Mouse (Mus musculus) hindbrain, embryonic 15.5 days (tissue): Measurements from ENCODE around the gene Slc22a4. TPM values are rescaled to one million over a fixed set of nuclear protein-coding genes. Genes with fewer than 3 reads are reported as not detected.

Source experiments
- ATAC-seq: fragments of 200-750 bp; cut with Nextera tagmentation; 2 replicates; pipeline ENCODE4 v1.8.0; 2017; ENCODE audit warnings: low read depth, moderate number of reproducible peaks, moderate TSS enrichment; ENCODE audit not compliant: low FRiP score
- H3K27ac ChIP-seq: fragments of 300-500 bp; sonication (generic); replicated peaks from 2 replicates; pipeline ENCODE4 v1.5.1; 2015; ENCODE audit warnings: mild to moderate bottlenecking, inconsistent platforms
- H3K27me3 ChIP-seq: fragments of 300-500 bp; sonication (generic); 2 replicates; pipeline ENCODE4 v1.6.1; 2015; ENCODE audit warnings: control low read depth, inconsistent platforms
- H3K36me3 ChIP-seq: fragments of 300-500 bp; sonication (generic); 2 replicates; pipeline ENCODE4 v1.6.1; 2015; ENCODE audit warnings: control low read depth, inconsistent platforms
- H3K4me1 ChIP-seq: fragments of 300-500 bp; sonication (generic); replicated peaks from 2 replicates; pipeline ENCODE4 v1.6.1; 2015; ENCODE audit warnings: control low read depth, inconsistent platforms
- H3K4me2 ChIP-seq: fragments of 300-500 bp; sonication (generic); 2 replicates; pipeline ENCODE4 v1.6.1; 2015; ENCODE audit warnings: moderate library complexity, mild to moderate bottlenecking, inconsistent platforms
- H3K4me3 ChIP-seq: fragments of 300-500 bp; sonication (generic); 2 replicates; pipeline ENCODE4 v1.5.1; 2015; ENCODE audit warnings: mild to moderate bottlenecking, inconsistent platforms
- H3K9ac ChIP-seq: fragments of 300-500 bp; sonication (generic); 2 replicates; pipeline ENCODE4 v1.6.1; 2015; ENCODE audit warnings: inconsistent platforms
- H3K9me3 ChIP-seq: fragments of 300-500 bp; sonication (generic); 2 replicates; pipeline ENCODE4 v1.6.1; 2016; ENCODE audit warnings: control low read depth, inconsistent platforms
- WGBS: fragments of 180-500 bp; shearing (Covaris S2); methylation state at CpG from one replicate; pipeline ENCODE4 v1.1.7; 2015; 5-methylcytosine and 5-hydroxymethylcytosine counted together
- polyA plus RNA-seq: library from polyadenylated mRNA; unstranded; fragments of >200 nt; fragmentation: Nextera tagmentation; extraction: Ambion mirVana; gene quantifications from 2 replicates; pipeline ENCODE4 v1.2.1, GENCODE M21; 2015

Slc22a4 gene
- polyA plus RNA-seq, 1 experiment from 2014 or later = 4.4 TPM

GRCm38 (mm10) chr11:54065106-54065914, 37.4 kb upstream of the Slc22a4 start:
- Histone ChIP-seq H3K27me3 (0 out of 2 replicates have a peak, but pooled peaks cover 3% of the 10 kb centered on the region), H3K4me3 (no peak overlapping the region), H3K9ac (no peak overlapping the region), H3K27ac (no peak overlapping the region), H3K36me3 (no peaks in the 10 kb centered on the region), H3K9me3 (no peaks in the 10 kb centered on the region), H3K4me2 (no peak overlapping the region), H3K4me1 (peaks cover 35% of the 10 kb centered on the region)
- no peak for ATAC-seq
- WGBS = 91% methylated on average over 12 of the region's 12 CpGs

DNA sequence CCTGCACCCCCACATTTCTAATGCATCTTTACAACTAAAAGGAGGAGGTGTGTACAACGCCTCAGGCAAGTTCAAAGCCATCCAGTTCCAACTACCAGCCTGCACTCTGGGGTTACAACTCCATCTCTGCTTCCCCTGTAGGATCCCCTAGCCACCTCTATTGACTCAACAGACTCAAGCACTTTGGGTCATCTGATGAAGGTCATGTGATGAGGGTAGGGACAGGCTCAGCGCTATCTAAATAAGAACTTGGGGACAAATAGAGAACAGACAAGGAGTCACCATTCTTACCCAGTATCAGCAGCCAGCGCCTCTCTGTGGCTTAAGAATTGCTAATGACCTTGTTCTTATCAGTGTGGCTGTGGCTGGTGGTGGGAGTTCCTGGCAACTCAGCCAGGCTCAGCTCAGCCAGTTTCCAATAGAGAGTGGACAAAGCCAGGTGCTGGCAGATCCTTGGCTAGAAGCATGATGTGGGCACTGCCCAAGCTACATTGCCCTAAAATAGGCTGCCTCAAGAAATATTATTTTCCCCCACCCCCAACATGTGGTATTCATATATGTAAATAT, 36.6 kb upstream of the Slc22a4 start:
- no peaks in the 10 kb centered on the region for H3K36me3 ChIP-seq
- no peak overlapping the region for H3K4me3 ChIP-seq
- H3K4me2 ChIP-seq = no peak overlapping the region
- H3K9ac ChIP-seq = no peak overlapping the region
- no peak for ATAC-seq
- no peak overlapping the region for H3K27ac ChIP-seq
- peaks cover 39% of the 10 kb centered on the region for H3K4me1 ChIP-seq
- 75% methylated on average over 3 of the region's 3 CpGs for WGBS
- 0 out of 2 replicates have a peak, but pooled peaks cover 3% of the 10 kb centered on the region for H3K27me3 ChIP-seq
- no peaks in the 10 kb centered on the region for H3K9me3 ChIP-seq

DNA sequence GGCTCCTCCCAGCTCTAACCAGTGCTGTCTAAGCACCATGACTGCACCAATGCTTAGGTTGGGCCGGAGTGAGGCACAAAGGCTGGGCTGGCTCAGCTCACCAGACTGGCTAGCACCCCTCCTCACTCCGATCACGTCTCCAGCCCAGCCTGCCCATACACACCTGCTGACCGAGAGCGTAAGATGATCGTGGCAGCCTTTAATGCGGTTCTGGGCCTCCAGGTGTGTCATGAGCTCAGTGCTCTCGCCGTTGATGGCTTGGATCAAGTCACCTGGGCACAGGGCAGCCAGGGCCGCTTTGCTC, 35.5 kb upstream of the Slc22a4 start:
- H3K9ac ChIP-seq = no peak overlapping the region
- H3K4me3 ChIP-seq = no peak overlapping the region
- WGBS = 93% methylated on average over 10 of the region's 10 CpGs
- ATAC-seq = no peak
- 0 out of 2 replicates have a peak, but pooled peaks cover 3% of the 10 kb centered on the region for H3K27me3 ChIP-seq
- H3K36me3 ChIP-seq = no peaks in the 10 kb centered on the region
- no peak overlapping the region for H3K27ac ChIP-seq
- H3K4me1 ChIP-seq = peaks cover 41% of the 10 kb centered on the region
- H3K9me3 ChIP-seq = no peaks in the 10 kb centered on the region
- H3K4me2 ChIP-seq = no peak overlapping the region

DNA sequence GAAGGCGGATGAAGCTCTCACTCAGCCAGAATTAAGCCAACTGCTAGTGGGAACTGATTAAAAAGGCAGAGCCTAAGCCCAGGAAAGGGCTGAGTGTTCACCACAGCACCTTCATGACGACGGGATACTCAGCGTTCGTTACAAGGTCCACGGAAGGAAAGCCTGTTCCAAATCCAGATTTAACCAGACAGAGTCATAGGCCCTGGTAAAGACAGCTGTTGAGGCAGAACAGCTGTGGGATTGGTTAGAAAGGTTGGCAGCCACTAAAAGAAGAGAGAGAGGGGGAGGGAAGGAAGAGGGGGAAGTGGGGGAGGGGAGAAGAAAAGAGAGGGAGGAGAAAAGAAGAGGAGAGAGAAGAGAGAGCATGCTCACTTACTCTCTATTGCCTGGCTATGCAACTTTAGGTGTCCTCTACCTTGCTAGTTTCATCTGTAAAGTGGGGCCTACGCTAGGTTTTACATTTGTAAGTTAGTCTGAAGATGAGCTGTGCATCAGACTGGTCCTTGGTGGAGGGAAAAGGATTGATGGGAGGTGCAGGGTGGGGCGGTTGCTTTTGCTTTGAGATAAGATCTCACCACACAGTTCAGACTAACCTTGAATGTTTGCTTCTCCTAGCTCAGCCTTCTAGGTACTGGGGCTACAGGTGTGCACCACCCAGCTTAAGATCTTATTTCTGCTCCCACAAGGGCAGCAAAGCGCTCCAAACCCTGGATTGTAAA, 35.0 kb upstream of the Slc22a4 start:
- no peak for ATAC-seq
- Histone ChIP-seq H3K27ac (peak overlapping the region; percentile 60), H3K4me1 (peaks cover 42% of the 10 kb centered on the region)

GRCm38 (mm10) chr11:54062086-54062752, 34.3 kb upstream of the Slc22a4 start:
- Histone ChIP-seq H3K36me3 (no peaks in the 10 kb centered on the region), H3K4me3 (no peak overlapping the region), H3K27ac (peak overlapping the region; percentile 60), H3K27me3 (0 out of 2 replicates have a peak, but pooled peaks cover 3% of the 10 kb centered on the region), H3K9ac (no peak overlapping the region), H3K4me2 (no peak overlapping the region), H3K4me1 (peaks cover 42% of the 10 kb centered on the region), H3K9me3 (no peaks in the 10 kb centered on the region)
- WGBS = 58% methylated on average over 12 of the region's 12 CpGs
- no peak for ATAC-seq

More for the DNA sequence above, 35.0 kb upstream of the Slc22a4 start:
- no peaks in the 10 kb centered on the region for H3K36me3 ChIP-seq
- H3K4me3 ChIP-seq = no peak overlapping the region
- 0 out of 2 replicates have a peak, but pooled peaks cover 3% of the 10 kb centered on the region for H3K27me3 ChIP-seq
- H3K9me3 ChIP-seq = no peaks in the 10 kb centered on the region
- WGBS = 79% methylated on average over 9 of the region's 9 CpGs
- no peak overlapping the region for H3K9ac ChIP-seq
- no peak overlapping the region for H3K4me2 ChIP-seq

- H3K9ac ChIP-seq = no peak overlapping the region
- H3K4me2 ChIP-seq = no peak overlapping the region
- peak overlapping the region; percentile 58; the same call in 1 of the 2 replicates for H3K27ac ChIP-seq
- no peaks in the 10 kb centered on the region for H3K27me3 ChIP-seq
- no peaks in the 10 kb centered on the region for H3K36me3 ChIP-seq
- H3K4me1 ChIP-seq = peaks cover 43% of the 10 kb centered on the region
- no peak for ATAC-seq
- no peak overlapping the region for H3K4me3 ChIP-seq
- 53% methylated on average over 9 of the region's 9 CpGs for WGBS
- H3K9me3 ChIP-seq = no peaks in the 10 kb centered on the region
Measured at GRCm38 (mm10) chr11:54060316-54060715, 32.4 kb upstream of the Slc22a4 start.

- no peak for ATAC-seq
- Histone ChIP-seq H3K4me3 (no peak overlapping the region), H3K27me3 (no peaks in the 10 kb centered on the region), H3K27ac (peak overlapping the region; percentile 58), H3K9me3 (no peaks in the 10 kb centered on the region), H3K4me1 (peaks cover 43% of the 10 kb centered on the region), H3K36me3 (no peaks in the 10 kb centered on the region), H3K9ac (no peak overlapping the region), H3K4me2 (no peak overlapping the region)
- WGBS = 59% methylated on average over 1 of the region's 1 CpGs
Measured at GRCm38 (mm10) chr11:54059526-54059925, 31.6 kb upstream of the Slc22a4 start.

DNA sequence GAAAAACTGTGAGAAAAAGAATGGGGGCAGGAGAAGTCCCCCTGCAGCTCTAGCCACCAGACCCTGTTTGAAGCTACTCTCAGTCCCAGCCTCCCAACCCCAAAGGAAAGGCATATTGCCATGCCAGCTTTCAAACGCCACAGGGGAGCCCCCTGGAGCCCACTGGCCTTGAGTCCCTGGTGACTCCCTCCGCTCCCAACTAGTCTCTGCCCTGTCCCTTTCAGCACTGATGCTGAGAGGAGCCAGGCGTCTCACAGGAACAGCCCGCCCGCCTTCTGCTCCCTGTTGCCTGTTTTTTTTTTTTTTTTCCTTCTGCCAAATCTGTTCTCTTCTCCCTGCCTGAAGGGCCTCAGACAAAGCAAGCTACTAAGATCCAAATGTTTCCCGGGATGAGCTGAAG, 30.8 kb upstream of the Slc22a4 start:
- Histone ChIP-seq H3K27ac (peak overlapping the region; percentile 58), H3K4me2 (no peak overlapping the region), H3K4me3 (no peak overlapping the region), H3K9ac (no peak overlapping the region), H3K9me3 (no peaks in the 10 kb centered on the region), H3K4me1 (peaks cover 43% of the 10 kb centered on the region), H3K27me3 (no peaks in the 10 kb centered on the region), H3K36me3 (no peaks in the 10 kb centered on the region)
- ATAC-seq = peak; percentile 43
- 20% methylated on average over 6 of the region's 6 CpGs for WGBS

GRCm38 (mm10) chr11:54058056-54058617, 30.2 kb upstream of the Slc22a4 start:
- peaks cover 42% of the 10 kb centered on the region for H3K4me1 ChIP-seq
- H3K9me3 ChIP-seq = no peaks in the 10 kb centered on the region
- H3K27me3 ChIP-seq = no peaks in the 10 kb centered on the region
- peak; percentile 67 for ATAC-seq
- H3K4me3 ChIP-seq = no peak overlapping the region
- H3K4me2 ChIP-seq = no peak overlapping the region
- 29% methylated on average over 10 of the region's 10 CpGs for WGBS
- no peaks in the 10 kb centered on the region for H3K36me3 ChIP-seq
- no peak overlapping the region for H3K9ac ChIP-seq
- peak overlapping the region; percentile 58 for H3K27ac ChIP-seq

DNA sequence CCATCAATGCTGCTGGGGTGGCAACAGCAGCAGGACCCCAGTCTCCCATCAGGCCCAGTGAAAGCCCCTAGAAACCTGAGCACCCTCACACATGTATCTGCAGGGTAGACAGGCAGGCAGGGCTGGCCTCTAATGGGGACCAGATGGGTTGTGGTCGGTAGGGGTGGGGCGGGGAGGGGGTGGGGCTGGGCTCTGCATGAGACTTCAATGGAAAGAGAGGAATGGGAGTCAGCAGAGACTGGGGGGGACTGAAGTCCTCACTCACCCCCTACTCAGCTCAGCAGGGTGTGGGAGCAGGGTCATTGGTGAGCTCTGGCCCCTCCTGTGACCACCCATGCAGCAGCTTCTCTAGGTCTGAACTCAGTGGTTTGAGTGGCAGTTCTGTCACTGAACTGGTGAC, 29.5 kb upstream of the Slc22a4 start:
- Histone ChIP-seq H3K4me1 (peaks cover 35% of the 10 kb centered on the region), H3K27me3 (no peaks in the 10 kb centered on the region), H3K4me2 (no peak overlapping the region), H3K9me3 (no peaks in the 10 kb centered on the region), H3K36me3 (no peaks in the 10 kb centered on the region), H3K27ac (peak overlapping the region; percentile 58; the same call in 1 of the 2 replicates), H3K4me3 (no peak overlapping the region), H3K9ac (no peak overlapping the region)
- no peak for ATAC-seq
- 33% methylated on average over 2 of the region's 2 CpGs for WGBS

- no peak overlapping the region for H3K4me2 ChIP-seq
- 0 out of 2 replicates have a peak, but pooled peaks have one; percentile 27 for ATAC-seq
- WGBS = 29% methylated on average over 8 of the region's 8 CpGs
- no peaks in the 10 kb centered on the region for H3K36me3 ChIP-seq
- no peak overlapping the region for H3K9ac ChIP-seq
- no peaks in the 10 kb centered on the region for H3K9me3 ChIP-seq
- no peaks in the 10 kb centered on the region for H3K27me3 ChIP-seq
- H3K4me3 ChIP-seq = no peak overlapping the region
- peaks cover 28% of the 10 kb centered on the region for H3K4me1 ChIP-seq
- 0 out of 2 replicates have a peak overlapping the region, but pooled peaks have one; percentile 35 for H3K27ac ChIP-seq
Measured at GRCm38 (mm10) chr11:54056132-54056531, 28.2 kb upstream of the Slc22a4 start.
